Mouse (Mus musculus) testis, adult 10 weeks (tissue): ENCODE data around the gene Reps2. TPM values are rescaled to one million over a fixed set of nuclear protein-coding genes. Genes with fewer than 3 reads are reported as not detected.

Experiments
- polyA plus RNA-seq: library from polyadenylated mRNA; stranded (reverse); fragments of 350-450 nt; fragmentation: Illumina TruSeq; extraction: RNeasy Lipid Tissue Mini Kit (QIAGEN cat#74804); gene quantifications from one replicate; pipeline ENCODE4 v1.2.3, GENCODE M21; 2014; ENCODE audit warnings: low read depth, low replicate concordance

The Reps2 gene
- polyA plus RNA-seq, result 6.1 TPM

DNA sequence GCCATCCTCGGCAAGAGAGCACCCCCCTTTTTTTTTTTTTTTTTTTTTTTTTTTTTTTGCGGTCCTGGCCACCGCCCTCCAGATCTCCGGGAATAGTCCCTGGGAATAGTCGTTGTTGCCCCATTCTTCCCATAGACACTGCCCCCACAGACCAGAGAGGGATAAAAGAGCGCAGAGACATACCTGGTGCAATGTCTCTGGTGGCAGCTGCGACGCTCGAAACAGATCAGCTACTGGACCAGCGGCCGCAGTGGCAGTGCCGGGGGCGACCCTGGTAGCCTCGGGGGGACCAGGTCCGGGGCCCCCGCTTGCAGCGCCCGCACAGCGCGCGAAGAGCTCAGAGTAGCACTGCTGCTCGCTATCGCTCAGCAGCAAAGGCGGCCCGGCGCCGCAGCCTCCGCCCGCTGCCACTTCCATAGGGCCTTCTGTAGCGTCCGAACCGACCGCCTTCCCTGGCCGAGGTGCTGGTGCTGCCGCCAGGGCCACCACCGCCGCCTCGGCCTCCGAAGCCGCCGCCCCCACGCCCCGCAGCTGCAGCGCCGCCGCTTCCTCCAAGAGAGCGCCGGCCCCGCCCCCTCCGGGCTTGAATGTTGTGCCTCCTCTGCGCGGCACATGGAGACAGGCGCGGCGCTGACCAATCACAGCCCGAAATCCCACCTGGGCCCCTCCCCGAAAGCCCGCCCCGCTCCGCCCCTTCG, at the start of gene Reps2:
Reps2 (minus strand) TSS at position 559 of the 698 bp plus-strand sequence.

Other genes with a start within 250 kb of the Reps2 start
- gene Rbbp7, start 116.8 kb upstream of the Reps2 start, polyA plus RNA-seq, result 175 TPM
- 12.7 TPM for gene Txlng, start 185.8 kb upstream of the Reps2 start, polyA plus RNA-seq
- 80.2 TPM for gene Syap1, start 244.8 kb upstream of the Reps2 start, polyA plus RNA-seq